Mouse (Mus musculus) kidney, adult 9 months (tissue): Measurements from ENCODE around the gene Gatad1.
"Not testable (repeated sequence)": the region's sequence is repeated elsewhere in the genome, so short reads cannot be mapped to it uniquely, and the experiment has no call there.

Experiments used
- DNase-seq: peaks from one replicate; pipeline ENCODE4 v3.0.0; 2022

Gatad1 gene

DNA sequence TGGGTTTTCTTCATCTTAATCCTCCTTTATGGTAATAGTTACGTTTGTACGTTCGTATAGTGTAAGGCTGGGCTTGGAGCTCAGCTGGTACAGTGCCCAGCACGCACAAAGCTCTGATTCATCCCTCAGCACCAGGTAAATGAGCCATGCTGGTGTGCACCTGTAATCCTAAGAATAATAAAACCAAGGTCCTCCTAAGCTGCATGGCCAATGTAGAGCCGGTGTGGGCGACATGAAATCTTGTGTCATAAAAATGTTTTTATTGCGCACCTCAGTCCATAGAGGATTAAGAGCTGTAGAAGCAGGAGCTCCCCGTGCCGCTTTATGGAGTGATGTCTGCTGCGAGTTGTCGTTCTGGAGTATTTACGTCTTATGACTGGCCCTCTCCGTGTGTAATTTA lies 23.7 kb downstream of the Gatad1 start:
- DNase-seq: no peak

DNA sequence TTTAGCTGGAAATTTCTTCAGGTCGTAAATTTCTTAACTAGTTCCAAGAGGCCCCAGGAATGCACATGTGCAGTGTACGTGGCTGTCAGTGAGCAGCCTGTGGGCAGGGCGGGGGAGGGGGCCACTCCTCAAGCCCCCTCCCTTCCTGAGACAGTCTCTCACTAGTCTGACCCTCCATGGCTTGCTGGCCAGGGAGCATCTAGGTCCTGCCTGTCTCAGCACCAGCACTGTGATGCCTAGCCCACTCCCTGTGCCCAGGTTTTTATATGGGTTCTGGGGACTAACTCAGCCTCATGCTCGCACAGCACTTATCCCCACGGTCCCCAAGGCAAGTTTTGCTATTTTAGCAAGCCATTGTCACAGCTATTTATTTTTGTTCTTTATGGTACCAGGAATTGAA lies 24.7 kb downstream of the Gatad1 start:
- no peak for DNase-seq

- peak; percentile 33 for DNase-seq
These were observed 25.3 kb downstream of the Gatad1 start for GRCm38 (mm10) chr5:3631512-3632271.

- DNase-seq: no peak
These were observed 26.9 kb downstream of the Gatad1 start for GRCm38 (mm10) chr5:3630055-3630454.

DNA sequence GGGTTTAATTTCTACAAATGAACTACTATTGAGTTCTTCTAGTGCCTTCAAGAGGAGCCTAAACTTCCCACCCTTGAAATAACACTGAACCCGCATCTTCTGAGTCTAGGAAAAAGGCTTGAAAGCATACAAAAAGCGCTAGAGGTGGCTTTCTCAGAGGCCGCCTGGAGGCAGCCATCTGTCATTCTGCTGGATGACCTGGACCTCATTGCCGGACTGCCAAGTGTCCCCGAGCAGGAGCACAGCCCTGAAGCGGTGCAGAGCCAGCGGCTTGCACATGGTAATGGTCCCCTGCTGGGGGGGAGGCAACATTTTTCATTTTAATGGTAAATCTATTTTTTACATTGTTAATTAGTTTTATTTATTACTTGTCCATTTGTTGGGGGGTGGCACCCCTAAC lies 36.5 kb downstream of the Gatad1 start:
- DNase-seq: no peak

DNA sequence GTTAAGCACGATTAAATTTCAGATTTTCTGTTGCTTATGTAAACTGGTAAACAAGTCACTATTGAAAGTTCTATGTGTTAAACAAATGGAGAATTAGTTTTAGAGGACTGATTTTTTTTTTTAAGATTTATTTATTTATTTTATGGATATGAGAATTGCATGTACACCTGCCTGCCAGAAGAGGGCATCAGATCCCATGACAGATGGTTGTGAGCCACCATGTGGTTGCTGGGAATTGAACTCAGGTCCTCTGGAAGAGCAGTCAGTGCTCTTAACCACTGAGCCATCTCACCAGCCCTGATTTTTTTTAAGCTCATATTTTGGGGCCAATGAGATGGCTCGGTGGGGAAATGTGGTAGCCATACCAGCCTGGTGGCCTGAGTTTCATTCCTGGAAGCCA lies 45.1 kb downstream of the Gatad1 start:
- not testable (repeated sequence) for DNase-seq

DNA sequence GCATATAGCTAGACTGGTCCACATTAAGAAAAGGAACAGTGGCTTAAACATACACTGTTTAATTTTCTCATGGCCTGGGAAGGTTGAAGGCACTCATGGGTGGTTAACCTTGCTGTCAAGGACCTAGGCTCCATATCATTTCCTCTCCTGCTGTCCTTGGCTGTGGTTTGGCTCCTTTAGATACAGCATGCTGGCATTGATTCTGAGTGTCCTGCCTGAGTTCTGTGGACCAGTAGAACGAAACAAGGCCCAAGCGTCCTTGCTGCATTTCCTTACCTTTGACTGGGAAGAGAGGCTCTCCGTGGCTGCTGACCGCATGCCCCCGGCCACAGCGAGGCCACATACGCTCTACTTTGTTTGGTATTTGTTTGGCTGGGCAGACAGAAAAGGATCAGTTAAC lies 47.7 kb downstream of the Gatad1 start:
- no peak for DNase-seq

DNA sequence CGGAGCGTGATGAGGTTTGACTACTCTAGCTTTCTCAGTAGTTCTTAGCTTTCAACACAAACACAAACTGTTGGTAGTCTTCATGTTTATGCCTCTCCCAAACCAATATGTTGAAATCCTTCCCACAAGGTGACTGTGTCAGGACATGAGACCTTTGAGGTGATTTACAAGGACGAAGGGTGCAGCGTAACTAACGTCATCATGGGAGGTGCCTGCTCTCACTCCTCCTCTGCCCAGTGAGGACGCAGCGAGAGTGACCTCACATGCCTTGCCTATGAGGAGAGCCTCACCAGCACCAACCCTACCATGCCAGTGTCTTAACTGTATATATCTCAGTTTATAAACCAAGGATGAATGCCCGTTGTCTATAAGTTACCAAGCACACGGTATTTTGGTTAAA lies 49.9 kb downstream of the Gatad1 start:
- DNase-seq: no peak

DNA sequence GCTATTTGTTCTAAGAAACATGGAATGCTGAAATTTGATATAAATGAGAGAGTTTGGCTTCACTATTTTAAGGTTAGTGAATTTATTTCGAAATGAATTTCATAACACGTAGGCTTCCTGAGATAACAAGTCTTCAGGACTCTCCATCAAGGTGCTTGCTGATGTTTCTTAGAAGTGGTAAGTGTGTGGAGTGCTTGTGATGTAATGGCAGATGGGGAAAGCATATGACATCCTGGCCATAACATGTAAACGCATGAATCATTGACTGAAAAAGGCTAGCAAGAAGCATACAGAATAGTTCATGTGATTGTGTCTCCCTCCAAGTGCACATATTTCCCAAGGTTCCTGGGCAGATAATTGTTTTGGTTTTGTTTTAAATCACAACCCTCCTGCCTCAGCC lies 56.2 kb downstream of the Gatad1 start:
- DNase-seq: no peak

- DNase-seq: peak; percentile 24
These were observed 56.7 kb downstream of the Gatad1 start for GRCm38 (mm10) chr5:3600298-3600697.

- no peak for DNase-seq
These were observed 58.2 kb downstream of the Gatad1 start for GRCm38 (mm10) chr5:3598766-3599165.

DNA sequence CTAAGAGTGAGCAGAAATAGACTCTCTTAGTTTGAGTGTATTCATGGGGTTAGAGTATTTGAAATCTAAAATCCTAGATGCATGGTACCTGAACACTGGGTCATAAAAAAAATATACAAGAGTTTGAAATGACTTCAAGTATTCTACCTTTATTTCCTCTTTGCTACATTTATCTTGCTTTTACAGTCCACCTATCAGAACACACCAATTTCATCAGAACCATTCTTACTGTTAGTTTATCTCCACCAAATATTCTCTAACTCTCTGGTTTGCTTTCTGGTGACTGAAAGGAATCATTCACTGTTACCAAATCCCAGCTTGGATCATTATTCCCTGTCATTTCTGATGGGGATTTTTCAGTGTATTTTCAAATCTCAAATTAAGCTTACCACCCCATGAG lies 59.8 kb downstream of the Gatad1 start:
- no peak for DNase-seq

DNA sequence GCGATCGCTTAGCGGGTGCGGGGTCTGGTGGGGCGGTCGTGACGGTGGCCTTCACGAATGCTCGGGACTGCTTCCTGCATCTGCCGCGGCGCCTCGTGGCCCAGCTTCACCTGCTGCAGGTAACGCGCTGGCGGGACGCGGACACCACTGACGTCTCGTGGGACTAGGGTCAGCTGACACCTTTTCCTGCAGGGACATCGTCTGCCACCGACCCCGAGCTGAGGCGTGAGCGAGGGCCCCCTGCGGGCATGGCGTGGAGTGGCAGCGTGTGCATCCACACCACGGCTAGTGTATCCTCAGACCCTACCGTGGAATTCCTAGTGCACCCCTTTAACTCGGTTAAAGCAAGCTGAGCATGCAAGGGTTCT lies 60.6 kb downstream of the Gatad1 start, which contains the start of gene Rbm48:
Gene Rbm48, minus strand, starts transcription at position 187 of the 368 bp plus-strand sequence.
- peak; percentile 86 for DNase-seq

DNA sequence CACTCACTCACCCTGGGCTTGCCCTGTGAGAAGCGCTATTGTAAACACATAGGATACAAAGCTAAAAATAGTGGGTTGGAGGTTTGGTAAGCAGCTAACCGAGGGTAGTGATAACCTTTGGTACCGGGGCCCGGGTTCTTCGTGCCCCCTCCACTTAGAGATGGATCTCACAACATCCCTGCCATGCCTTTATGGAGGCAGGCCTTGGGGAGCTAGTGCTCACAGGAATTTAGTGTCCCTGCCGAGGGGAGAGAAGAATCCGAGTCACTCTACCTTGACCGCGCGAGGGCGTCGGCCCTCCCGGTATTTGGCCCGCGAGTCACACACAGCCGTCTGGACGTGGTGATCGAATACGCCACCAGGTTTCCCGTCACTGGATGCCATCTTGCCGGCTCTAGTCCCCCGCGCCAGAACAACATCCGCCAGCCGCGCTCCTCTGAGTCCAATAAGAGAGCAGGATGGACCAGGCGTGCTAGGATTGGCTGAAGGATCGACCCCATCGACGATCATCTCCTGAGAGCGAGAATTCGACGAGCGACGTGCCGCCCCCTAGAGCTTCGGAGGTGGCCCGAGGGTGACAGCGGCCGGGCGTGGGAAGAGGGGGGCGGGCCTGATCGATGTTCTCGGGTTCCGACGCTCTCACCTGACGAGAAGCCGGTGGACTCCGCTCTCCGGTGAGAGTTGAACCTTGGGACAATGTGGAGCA lies 61.1 kb downstream of the Gatad1 start, which contains the start of gene Pex1:
Gene Pex1, plus strand, starts transcription at position 374 of the 706 bp plus-strand sequence.
- peak; percentile 98 for DNase-seq
